Mouse (Mus musculus) forebrain, embryonic 14.5 days (tissue): ENCODE data around the gene Aif1l. TPM values are rescaled to one million over a fixed set of nuclear protein-coding genes. Genes with fewer than 3 reads are reported as not detected.
A peak's percentile ranks its signal among the peaks of the same experiment; 100 is the strongest.
"Not testable (repeated sequence)": the region's sequence is repeated elsewhere in the genome, so short reads cannot be mapped to it uniquely, and the experiment has no call there.

Source experiments
- ATAC-seq: fragments of 200-750 bp; cut with Nextera tagmentation; 2 replicates; pipeline ENCODE4 v1.8.0; 2017; ENCODE audit warnings: mild to moderate bottlenecking, moderate library complexity
- DNase-seq: peaks from one replicate; pipeline ENCODE4 v3.0.0-alpha.2; 2015; ENCODE audit warnings: low spot score
- H3K27ac ChIP-seq: fragments of 300-500 bp; sonication (generic); 2 replicates; pipeline ENCODE4 v1.5.1; 2014; ENCODE audit warnings: low read depth, mild to moderate bottlenecking, control low read depth, low read length, moderate library complexity
- H3K27me3 ChIP-seq: fragments of 300-500 bp; sonication (generic); replicated peaks from 2 replicates; pipeline ENCODE4 v1.6.1; 2014; ENCODE audit warnings: low read length, control low read depth, mixed read lengths; ENCODE audit not compliant: control insufficient read depth, insufficient read depth
- H3K36me3 ChIP-seq: fragments of 300-500 bp; sonication (generic); 2 replicates; pipeline ENCODE4 v1.6.1; 2014; ENCODE audit warnings: low read length, control low read depth; ENCODE audit not compliant: control insufficient read depth, insufficient read depth
- H3K4me1 ChIP-seq: fragments of 300-500 bp; sonication (generic); 2 replicates; pipeline ENCODE4 v1.6.1; 2014; ENCODE audit warnings: antibody characterized with exemption, low read length, control low read depth; ENCODE audit not compliant: control insufficient read depth, insufficient read depth
- H3K4me2 ChIP-seq: fragments of 300-500 bp; sonication (generic); 2 replicates; pipeline ENCODE4 v1.6.1; 2014; ENCODE audit warnings: mild to moderate bottlenecking, control low read depth, low read length
- H3K4me3 ChIP-seq: fragments of 300-500 bp; sonication (generic); 2 replicates; pipeline ENCODE4 v1.5.1; 2014; ENCODE audit warnings: low read depth, low read length, control low read depth
- H3K9ac ChIP-seq: fragments of 300-500 bp; sonication (generic); 2 replicates; pipeline ENCODE4 v1.6.1; 2014; ENCODE audit warnings: mild to moderate bottlenecking, low read length, control low read depth, moderate library complexity
- H3K9me3 ChIP-seq: fragments of 300-500 bp; sonication (generic); replicated peaks from 2 replicates; pipeline ENCODE4 v1.6.1; 2016; ENCODE audit warnings: low read length, control low read depth, mixed read lengths; ENCODE audit not compliant: control insufficient read depth
- WGBS: fragments of 180-500 bp; shearing (Covaris S2); extraction: QIAGEN DNeasy Blood & Tissue Kit; methylation state at CpG from one replicate; pipeline ENCODE4 v1.1.7; 2014; 5-methylcytosine and 5-hydroxymethylcytosine counted together
- polyA plus RNA-seq: library from polyadenylated mRNA; unstranded; fragments of >200 nt; fragmentation: Nextera tagmentation; extraction: Ambion mirVana; gene quantifications from 2 replicates; pipeline ENCODE4 v1.2.1, GENCODE M21; 2014

The Aif1l gene
- 53.4 and 66.3 TPM in 2 replicates for polyA plus RNA-seq

DNA sequence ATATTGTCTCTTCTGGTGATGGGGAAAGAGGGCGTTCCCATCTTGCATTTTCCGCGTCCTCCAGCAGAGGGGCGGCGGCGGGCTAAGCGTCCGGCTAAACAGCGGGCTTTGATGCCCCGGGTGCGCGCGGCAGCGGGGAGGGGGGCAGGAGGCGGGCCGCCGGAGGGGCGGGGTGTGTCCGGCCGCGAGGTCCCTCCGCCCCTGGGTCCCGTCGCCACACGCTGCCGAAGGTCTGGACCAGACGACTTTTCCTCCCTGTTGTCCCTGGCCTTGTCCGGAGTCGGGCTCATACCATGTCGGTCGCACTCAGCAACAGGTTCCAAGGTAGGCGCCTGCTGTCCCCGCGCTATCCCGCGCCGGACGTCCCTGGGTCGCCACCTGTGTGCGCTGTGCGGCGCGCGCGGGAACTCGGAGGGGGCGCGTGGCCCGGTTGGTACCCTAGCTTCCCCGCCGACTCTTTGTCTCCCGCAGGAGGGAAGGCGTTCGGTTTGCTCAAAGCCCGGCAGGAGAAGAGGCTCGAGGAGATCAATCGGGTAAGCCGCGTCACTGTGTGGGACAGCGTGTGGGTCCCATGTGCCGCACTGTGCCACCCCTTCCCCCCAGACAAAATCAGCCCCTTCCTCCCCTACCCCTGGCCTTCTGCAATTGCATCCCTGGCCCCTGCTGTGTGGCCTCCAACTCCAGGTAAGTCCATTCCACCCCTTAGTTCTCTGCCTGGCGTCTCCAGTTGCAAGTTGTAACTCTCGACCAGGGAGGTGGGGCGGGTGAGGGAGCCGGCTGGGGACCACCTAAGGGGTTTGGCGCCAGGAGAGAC, at the start of gene Aif1l:
Aif1l (plus strand) TSS at position 82 of the 814 bp plus-strand sequence.
- Histone ChIP-seq H3K9me3 (no peaks in the 10 kb centered on the region), H3K9ac (peak within 1 kb of the TSS; percentile 80), H3K27me3 (no peaks in the 10 kb centered on the region), H3K27ac (peak within 1 kb of the TSS; percentile 21; the same call in 1 of the 2 replicates), H3K4me2 (peak within 1 kb of the TSS; percentile 88), H3K4me1 (peaks cover 10% of the 10 kb centered on the region), H3K4me3 (peak within 1 kb of the TSS; percentile 80), H3K36me3 (peaks cover 15% of the 10 kb centered on the region)
- under 1% methylated on average over 66 of the region's 66 CpGs for WGBS
- DNase-seq: peak; percentile 76
- peak; percentile 83 for ATAC-seq

DNA sequence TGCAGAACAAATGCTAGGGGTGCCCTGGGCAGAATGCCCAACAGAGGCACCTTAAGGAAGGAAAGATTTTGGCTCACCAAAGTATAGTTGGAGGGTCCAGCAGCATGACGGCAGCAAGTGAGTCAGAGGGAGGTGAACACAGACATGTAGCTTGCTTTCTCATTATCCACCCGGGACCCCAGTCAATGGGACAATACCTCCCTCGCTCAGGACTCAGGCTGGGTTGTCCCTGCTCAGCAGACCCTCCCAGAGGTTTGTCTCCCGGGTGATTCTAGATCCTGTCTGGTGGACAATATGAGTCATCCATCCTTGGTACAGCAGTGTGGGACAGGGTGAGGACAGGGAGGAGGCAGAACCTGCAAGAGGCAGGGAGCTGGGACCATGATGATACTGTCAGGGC, 49.0 kb upstream of the Aif1l start:
- ATAC-seq: no peak
- Histone ChIP-seq H3K9ac (no peak overlapping the region), H3K27me3 (no peaks in the 10 kb centered on the region), H3K27ac (no peak overlapping the region), H3K9me3 (no peaks in the 10 kb centered on the region), H3K36me3 (no peaks in the 10 kb centered on the region), H3K4me3 (no peak overlapping the region), H3K4me2 (no peak overlapping the region), H3K4me1 (no peaks in the 10 kb centered on the region)
- DNase-seq: no peak
- WGBS: 71% methylated on average over 4 of the region's 4 CpGs

DNA sequence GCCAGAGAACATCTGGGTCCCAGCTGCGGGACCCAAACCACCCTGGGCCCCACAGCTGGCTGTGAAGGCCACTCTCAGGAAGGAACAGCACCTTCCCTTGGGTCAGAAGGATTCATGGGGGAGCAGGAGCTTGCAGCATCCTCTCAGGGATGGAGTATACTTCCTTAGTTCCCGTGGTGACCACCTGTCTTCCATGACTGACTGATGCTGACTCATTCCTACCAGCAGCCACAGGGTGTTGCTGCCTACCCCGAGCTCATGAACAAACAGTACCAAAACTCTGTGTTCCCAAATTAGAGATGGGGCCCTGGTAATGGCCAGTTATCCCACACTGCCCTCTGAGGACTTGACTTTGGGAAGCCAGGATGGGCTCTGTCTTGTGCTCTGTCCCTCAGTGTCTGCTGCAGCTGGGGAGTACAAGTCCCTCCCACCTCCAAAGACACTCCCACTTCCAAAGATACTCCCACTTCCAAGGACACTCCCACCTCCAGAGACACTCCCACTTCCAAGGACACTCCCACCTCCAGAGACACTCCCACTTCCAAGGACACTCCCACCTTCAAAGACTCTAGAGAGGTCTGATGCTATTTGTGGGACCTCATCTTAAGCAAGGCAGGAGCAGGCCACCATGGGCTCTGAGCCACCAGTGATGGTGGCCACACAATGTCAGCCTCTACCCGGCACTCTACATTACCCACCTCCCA, 48.1 kb upstream of the Aif1l start:
- 77% methylated on average over 4 of the region's 4 CpGs for WGBS
- H3K27me3 ChIP-seq: no peaks in the 10 kb centered on the region
- H3K27ac ChIP-seq: no peak overlapping the region
- no peaks in the 10 kb centered on the region for H3K9me3 ChIP-seq
- no peaks in the 10 kb centered on the region for H3K36me3 ChIP-seq
- H3K4me2 ChIP-seq: no peak overlapping the region
- DNase-seq (no peak), ATAC-seq (no peak)
- H3K4me3 ChIP-seq: no peak overlapping the region
- no peak overlapping the region for H3K9ac ChIP-seq
- no peaks in the 10 kb centered on the region for H3K4me1 ChIP-seq

DNA sequence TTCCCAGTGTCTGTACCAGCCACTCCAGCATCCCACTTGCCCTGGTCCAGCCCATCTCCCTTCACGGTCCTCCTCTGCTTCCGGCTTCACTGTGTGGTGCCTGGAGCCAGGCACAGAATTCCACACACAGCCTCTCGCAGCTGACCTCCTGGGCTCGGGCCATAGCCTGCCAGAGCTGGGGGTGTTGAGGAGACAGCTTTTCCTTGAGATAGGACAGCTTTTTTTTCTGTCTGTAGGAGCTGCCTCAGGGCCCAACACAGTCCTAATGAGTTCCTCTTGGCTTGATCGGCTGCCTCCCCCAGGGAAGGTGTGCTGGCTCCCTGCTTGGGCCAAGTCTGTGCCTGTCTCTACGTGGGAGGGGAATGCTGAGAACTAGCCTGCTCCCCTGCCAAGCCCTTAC, 45.9 kb upstream of the Aif1l start:
- Histone ChIP-seq H3K4me1 (no peaks in the 10 kb centered on the region), H3K36me3 (no peaks in the 10 kb centered on the region), H3K4me2 (no peak overlapping the region), H3K27ac (no peak overlapping the region), H3K9me3 (no peaks in the 10 kb centered on the region), H3K9ac (no peak overlapping the region), H3K27me3 (no peaks in the 10 kb centered on the region), H3K4me3 (no peak overlapping the region)
- ATAC-seq (no peak), DNase-seq (no peak)
- 11% methylated on average over 6 of the region's 6 CpGs for WGBS

DNA sequence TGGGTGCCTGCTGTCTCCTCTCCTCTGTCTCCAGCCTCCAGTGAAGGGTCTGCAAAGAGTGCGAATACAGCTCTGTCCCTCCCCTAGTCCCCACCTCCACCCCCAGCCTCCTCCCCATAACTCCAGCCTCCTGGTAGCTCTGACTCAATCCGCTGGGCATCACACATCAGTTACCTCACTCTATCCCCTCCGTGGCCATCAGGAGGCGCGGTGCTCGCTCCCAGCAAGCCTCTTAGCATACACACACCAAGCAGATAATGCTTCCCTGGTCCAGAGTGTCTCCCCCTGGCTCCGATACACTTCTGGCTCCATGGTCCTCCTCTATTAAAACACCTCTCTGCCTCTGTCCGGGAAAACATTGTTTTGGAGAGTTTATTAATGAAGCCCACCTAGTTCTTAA, 45.3 kb upstream of the Aif1l start:
- Histone ChIP-seq H3K27ac (no peak overlapping the region), H3K4me2 (no peak overlapping the region), H3K4me1 (no peaks in the 10 kb centered on the region), H3K27me3 (no peaks in the 10 kb centered on the region), H3K4me3 (no peak overlapping the region), H3K36me3 (no peaks in the 10 kb centered on the region), H3K9ac (no peak overlapping the region), H3K9me3 (no peaks in the 10 kb centered on the region)
- ATAC-seq (no peak), DNase-seq (no peak)
- WGBS: 11% methylated on average over 8 of the region's 8 CpGs

DNA sequence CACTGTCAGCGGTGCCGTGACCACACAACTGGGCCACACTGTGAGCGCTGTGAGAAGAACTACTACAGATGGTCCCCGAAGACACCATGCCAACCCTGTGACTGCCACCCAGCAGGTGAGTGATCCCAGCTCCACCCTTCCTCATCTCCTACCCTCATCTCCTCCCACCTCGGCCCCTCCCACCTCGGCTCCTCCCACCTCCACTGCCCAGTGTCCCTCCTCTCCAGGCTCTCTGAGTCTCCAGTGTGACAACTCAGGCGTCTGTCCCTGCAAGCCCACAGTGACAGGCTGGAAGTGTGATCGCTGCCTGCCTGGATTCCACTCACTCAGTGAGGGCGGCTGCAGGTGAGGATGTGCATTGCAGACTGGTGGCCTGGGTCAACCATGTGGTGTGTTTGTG, 44.3 kb upstream of the Aif1l start:
- Histone ChIP-seq H3K4me1 (no peaks in the 10 kb centered on the region), H3K4me2 (no peak overlapping the region), H3K9me3 (no peaks in the 10 kb centered on the region), H3K27me3 (no peaks in the 10 kb centered on the region), H3K36me3 (no peaks in the 10 kb centered on the region), H3K27ac (no peak overlapping the region), H3K9ac (no peak overlapping the region), H3K4me3 (no peak overlapping the region)
- ATAC-seq (no peak), DNase-seq (no peak)
- 44% methylated on average over 9 of the region's 9 CpGs for WGBS

DNA sequence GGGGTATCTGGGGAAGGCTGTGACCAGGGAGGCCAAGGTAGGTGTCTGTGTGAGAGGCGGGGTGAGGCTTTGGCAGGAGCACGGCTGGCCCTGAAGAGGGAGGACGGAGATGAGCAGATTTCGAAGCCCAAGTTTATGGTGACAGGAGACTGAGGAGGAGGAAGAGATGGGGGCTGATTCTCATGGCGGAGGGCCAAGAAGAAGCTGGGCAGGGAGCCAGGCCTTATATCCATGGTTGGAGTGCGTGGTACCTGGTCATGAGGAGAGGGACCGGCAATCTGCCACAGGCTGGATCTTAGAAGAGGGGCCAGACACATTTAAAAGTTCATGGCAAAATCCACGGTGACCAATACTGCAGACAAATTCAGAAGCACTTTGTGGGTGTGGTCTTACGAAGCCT, 43.5 kb upstream of the Aif1l start:
- ATAC-seq (no peak), DNase-seq (no peak)
- 70% methylated on average over 9 of the region's 9 CpGs for WGBS
- no peaks in the 10 kb centered on the region for H3K36me3 ChIP-seq
- H3K27ac ChIP-seq: no peak overlapping the region
- no peaks in the 10 kb centered on the region for H3K4me1 ChIP-seq
- no peak overlapping the region for H3K9ac ChIP-seq
- H3K27me3 ChIP-seq: no peaks in the 10 kb centered on the region
- H3K4me3 ChIP-seq: no peak overlapping the region
- no peaks in the 10 kb centered on the region for H3K9me3 ChIP-seq
- H3K4me2 ChIP-seq: no peak overlapping the region

DNA sequence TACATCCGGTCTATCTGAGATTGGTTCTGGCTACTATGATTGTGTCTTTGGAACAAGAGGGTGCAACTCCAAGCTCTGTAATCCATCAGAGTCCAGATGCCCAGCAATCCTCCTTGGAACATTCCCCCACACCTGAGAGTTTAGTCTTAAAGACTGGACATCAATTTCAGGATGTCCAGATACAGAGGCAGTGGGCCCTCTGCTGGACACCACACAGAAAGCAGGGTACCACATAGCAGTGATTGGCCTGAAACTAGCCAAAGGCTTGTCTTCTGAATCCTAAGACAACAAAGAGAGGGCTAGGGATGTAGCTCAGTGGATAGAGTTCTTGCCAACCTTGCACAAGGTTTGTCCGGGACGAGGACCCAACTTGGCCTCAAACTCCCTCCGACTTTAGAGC, 37.4 kb upstream of the Aif1l start:
- Histone ChIP-seq H3K4me2 (no peak overlapping the region), H3K4me3 (no peak overlapping the region), H3K9ac (no peak overlapping the region), H3K27ac (no peak overlapping the region), H3K36me3 (no peaks in the 10 kb centered on the region), H3K27me3 (no peaks in the 10 kb centered on the region), H3K9me3 (no peaks in the 10 kb centered on the region), H3K4me1 (no peaks in the 10 kb centered on the region)
- 71% methylated on average over 4 of the region's 4 CpGs for WGBS
- ATAC-seq: no peak
- peak; percentile 34 for DNase-seq

DNA sequence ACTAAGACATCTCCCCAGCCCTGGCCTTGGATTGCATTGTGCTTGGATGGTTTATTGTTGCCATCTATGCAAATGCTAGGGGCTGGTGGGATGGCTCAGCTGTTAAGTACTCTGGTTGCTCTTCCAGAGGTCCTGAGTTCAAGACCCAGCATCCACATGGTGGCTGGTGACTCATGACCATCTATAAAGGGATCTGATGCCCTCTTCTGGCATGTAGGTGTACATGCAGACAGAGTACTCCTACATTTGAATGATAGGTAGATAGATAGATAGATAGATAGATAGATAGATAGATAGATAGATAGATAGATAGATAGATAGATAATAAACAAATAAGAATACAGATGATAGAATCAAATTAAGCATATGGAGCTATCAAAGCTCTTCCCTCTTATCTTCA, 35.7 kb upstream of the Aif1l start:
- H3K27ac ChIP-seq, DNase-seq, ATAC-seq, H3K27me3 ChIP-seq, H3K36me3 ChIP-seq, H3K4me1 ChIP-seq, H3K9ac ChIP-seq, H3K4me3 ChIP-seq, H3K4me2 ChIP-seq, H3K9me3 ChIP-seq: not testable (repeated sequence)
